Mouse (Mus musculus) bone marrow, adult 2 months (tissue): ENCODE measurements around the gene Hpse2. TPM values are rescaled to one million over a fixed set of nuclear protein-coding genes. Genes with fewer than 3 reads are reported as not detected.

Source experiments
- H3K27ac ChIP-seq: fragments of 200-500 bp; 2 replicates; pipeline ENCODE4 v1.5.1; 2012; ENCODE audit warnings: low read depth, mild to moderate bottlenecking, control low read depth, inconsistent platforms, low read length; ENCODE audit not compliant: control insufficient read depth, poor library complexity, insufficient read depth
- H3K4me1 ChIP-seq: fragments of 200-500 bp; 2 replicates; pipeline ENCODE4 v1.6.1; 2011; ENCODE audit warnings: low read length; ENCODE audit not compliant: control insufficient read depth, insufficient read depth
- H3K4me3 ChIP-seq: fragments of 200-500 bp; replicated peaks from 2 replicates; pipeline ENCODE3; 2011; ENCODE audit warnings: mild to moderate bottlenecking, low read depth, low read length, control low read depth; ENCODE audit not compliant: control insufficient read depth
- CTCF ChIP-seq: fragments of 200-500 bp; IDR thresholded peaks from 2 replicates; pipeline ENCODE4 v1.5.1; 2011; ENCODE audit warnings: low read length, control low read depth; ENCODE audit not compliant: control insufficient read depth, insufficient read depth
- POLR2A ChIP-seq: fragments of 200-500 bp; IDR thresholded peaks from 2 replicates; pipeline ENCODE4 v1.6.1; 2011; ENCODE audit warnings: low read depth, mild to moderate bottlenecking, control low read depth, low read length, borderline replicate concordance; ENCODE audit not compliant: control insufficient read depth
- WGBS: fragments of 180-500 bp; shearing (Covaris S2); methylation state at CpG from one replicate; pipeline ENCODE4 v1.1.7; 2018; 5-methylcytosine and 5-hydroxymethylcytosine counted together
- polyA plus RNA-seq: library from polyadenylated mRNA; stranded (reverse); fragments of >200 nt; gene quantifications from 2 replicates; pipeline ENCODE4 v1.2.4, GENCODE M21; 2011; ENCODE audit warnings: low replicate concordance; ENCODE audit not compliant: missing spikeins, insufficient read depth, insufficient read length

Gene Hpse2
- polyA plus RNA-seq, 1 experiment, result not detected

DNA sequence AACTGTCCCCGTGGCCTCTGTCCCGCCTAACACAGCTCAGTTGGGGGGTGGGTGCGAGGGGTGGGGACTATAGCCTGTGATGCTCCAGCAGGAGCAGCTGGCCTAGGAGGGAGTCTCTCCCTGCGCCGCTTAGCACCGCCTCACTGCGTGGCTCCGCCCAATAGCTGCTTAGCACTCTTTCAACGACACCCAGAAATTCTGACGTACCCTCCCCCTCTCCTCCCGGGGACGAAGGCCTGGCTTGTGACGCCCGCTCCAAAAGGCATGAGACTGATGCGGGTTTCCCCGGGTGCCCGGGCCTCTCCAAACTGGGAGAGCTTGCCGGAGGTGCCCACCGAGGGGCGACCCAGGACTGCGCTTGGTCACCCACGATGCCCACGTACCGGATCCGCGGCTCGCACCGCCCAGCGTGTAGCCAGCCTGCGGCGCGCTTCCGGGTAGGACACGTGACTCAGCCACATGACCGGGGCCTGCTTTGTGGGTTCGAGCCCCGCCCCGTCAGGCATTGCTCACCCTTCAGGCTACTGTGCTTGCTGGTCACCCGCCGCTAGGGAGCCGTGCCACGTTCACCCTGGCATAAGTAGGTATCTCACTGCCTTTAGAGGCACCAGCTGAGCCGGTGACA lies 608.5 kb downstream of the Hpse2 start, which contains the start of gene Hps1:
Hps1 (minus strand) TSS at position 448 of the 625 bp plus-strand sequence.
- WGBS, result under 1% methylated on average over 43 of the region's 43 CpGs
- H3K27ac ChIP-seq, result peak within 1 kb of the TSS; percentile 90

GRCm38 (mm10) chr19:42777801-42778200 lies 610.4 kb downstream of the Hpse2 start:
- 68% methylated on average over 5 of the region's 5 CpGs for WGBS
- no peaks in the 10 kb centered on the region for H3K4me1 ChIP-seq
- peak; percentile 56 for TF ChIP-seq CTCF
- TF ChIP-seq POLR2A, result no peak

More for the DNA sequence above, 608.5 kb downstream of the Hpse2 start, which contains the start of gene Hps1:
- Histone ChIP-seq H3K4me1 (no peaks in the 10 kb centered on the region), H3K4me3 (peak within 1 kb of the TSS; percentile 91)
- peak; percentile 39; the same call in 1 of the 2 replicates for TF ChIP-seq CTCF
- peak; percentile 78; the same call in 1 of the 2 replicates for TF ChIP-seq POLR2A

DNA sequence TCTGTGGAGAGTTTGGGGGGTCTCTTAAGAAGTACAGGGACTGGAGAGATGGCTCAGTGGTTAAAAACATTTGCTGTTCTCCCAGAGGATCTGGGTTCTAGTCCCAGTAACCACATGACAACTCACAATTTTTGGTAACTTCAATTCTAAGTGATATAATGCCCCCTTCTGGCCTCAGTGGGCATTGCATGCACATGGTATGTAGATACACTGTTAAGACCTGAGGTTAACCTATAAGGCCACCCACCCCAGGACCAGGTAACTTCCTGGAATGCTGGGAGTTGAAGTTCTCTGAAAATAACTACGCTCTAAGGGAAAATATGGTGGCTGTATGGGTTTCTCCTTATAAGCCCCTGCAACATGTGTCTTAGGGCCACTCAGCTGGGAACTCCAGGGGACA lies 611.3 kb downstream of the Hpse2 start:
- no peak overlapping the region for H3K4me3 ChIP-seq
- no peak overlapping the region for H3K27ac ChIP-seq
- WGBS, result 78% methylated on average over 1 of the region's 1 CpGs
- no peak for TF ChIP-seq CTCF
- no peak for TF ChIP-seq POLR2A
- H3K4me1 ChIP-seq, result no peaks in the 10 kb centered on the region

More at GRCm38 (mm10) chr19:42777801-42778200, 610.4 kb downstream of the Hpse2 start:
- Histone ChIP-seq H3K27ac (no peak overlapping the region), H3K4me3 (no peak overlapping the region)

GRCm38 (mm10) chr19:42770141-42770872 lies 617.8 kb downstream of the Hpse2 start:
- no peak for TF ChIP-seq CTCF
- no peak for TF ChIP-seq POLR2A
- WGBS, result 84% methylated on average over 23 of the region's 23 CpGs
- no peak overlapping the region for H3K27ac ChIP-seq
- H3K4me3 ChIP-seq, result no peak overlapping the region
- H3K4me1 ChIP-seq, result no peaks in the 10 kb centered on the region; the same call in 1 of the 2 replicates

GRCm38 (mm10) chr19:42769648-42770047 lies 618.5 kb downstream of the Hpse2 start:
- H3K4me3 ChIP-seq, result no peak overlapping the region
- no peaks in the 10 kb centered on the region; the same call in 1 of the 2 replicates for H3K4me1 ChIP-seq
- H3K27ac ChIP-seq, result no peak overlapping the region; the same call in 1 of the 2 replicates
- TF ChIP-seq POLR2A (no peak), CTCF (no peak)
- 90% methylated on average over 10 of the region's 10 CpGs for WGBS

DNA sequence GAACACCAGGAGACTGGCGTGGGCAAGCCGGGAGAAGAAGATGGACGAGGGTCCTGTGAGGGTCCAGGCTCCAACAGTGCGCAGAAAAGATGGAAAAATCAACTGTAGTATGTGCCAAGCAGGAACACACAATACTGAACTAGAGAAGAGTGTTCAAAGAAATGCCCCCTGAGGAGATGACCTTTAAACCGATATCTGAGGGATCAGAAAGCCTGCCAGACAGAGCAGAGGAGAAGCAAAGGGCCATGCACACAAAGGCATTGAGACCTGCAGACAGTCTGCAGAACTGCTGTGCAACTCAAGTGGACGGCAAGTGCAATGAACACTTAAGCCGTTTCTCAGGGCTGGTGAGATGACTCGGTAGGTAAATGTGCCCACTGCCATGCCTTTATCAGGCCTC lies 620.8 kb downstream of the Hpse2 start:
- Histone ChIP-seq H3K4me1 (no peaks in the 10 kb centered on the region; the same call in 1 of the 2 replicates), H3K27ac (no peak overlapping the region), H3K4me3 (no peak overlapping the region)
- 90% methylated on average over 8 of the region's 8 CpGs for WGBS
- TF ChIP-seq POLR2A, result no peak
- no peak for TF ChIP-seq CTCF

GRCm38 (mm10) chr19:42764398-42764797 lies 623.8 kb downstream of the Hpse2 start:
- H3K4me1 ChIP-seq, result no peaks in the 10 kb centered on the region
- H3K27ac ChIP-seq, result no peak overlapping the region
- TF ChIP-seq CTCF, result no peak
- TF ChIP-seq POLR2A, result no peak
- H3K4me3 ChIP-seq, result no peak overlapping the region
- 90% methylated on average over 10 of the region's 10 CpGs for WGBS

GRCm38 (mm10) chr19:42756671-42757070 lies 631.5 kb downstream of the Hpse2 start:
- WGBS, result 15% methylated on average over 6 of the region's 6 CpGs
- Histone ChIP-seq H3K4me1 (peaks cover 4% of the 10 kb centered on the region; the same call in 1 of the 2 replicates), H3K27ac (no peak overlapping the region), H3K4me3 (no peak overlapping the region)
- no peak for TF ChIP-seq CTCF
- TF ChIP-seq POLR2A, result no peak
